Mouse (Mus musculus) heart, embryonic 12.5 days (tissue): ENCODE measurements around the gene H13. TPM values are rescaled to one million over a fixed set of nuclear protein-coding genes. Genes with fewer than 3 reads are reported as not detected.

ENCODE experiments used
- ATAC-seq: fragments of 200-750 bp; cut with Nextera tagmentation; 2 replicates; pipeline ENCODE4 v1.8.0; 2017; ENCODE audit warnings: moderate TSS enrichment, moderate library complexity; ENCODE audit not compliant: insufficient number of reproducible peaks, low FRiP score
- H3K27ac ChIP-seq: fragments of 300-500 bp; sonication (generic); 2 replicates; pipeline ENCODE4 v1.5.1; 2016; ENCODE audit warnings: mild to moderate bottlenecking, moderate library complexity; ENCODE audit not compliant: poor library complexity, severe bottlenecking
- H3K27me3 ChIP-seq: fragments of 300-500 bp; sonication (generic); replicated peaks from 2 replicates; pipeline ENCODE4 v1.6.1; 2016; ENCODE audit warnings: mild to moderate bottlenecking, moderate library complexity
- H3K36me3 ChIP-seq: fragments of 300-500 bp; sonication (generic); 2 replicates; pipeline ENCODE4 v1.6.1; 2016; ENCODE audit warnings: mild to moderate bottlenecking, moderate library complexity
- H3K4me1 ChIP-seq: fragments of 300-500 bp; sonication (generic); replicated peaks from 2 replicates; pipeline ENCODE4 v1.6.1; 2016; ENCODE audit warnings: mild to moderate bottlenecking
- H3K4me2 ChIP-seq: fragments of 300-500 bp; sonication (generic); 2 replicates; pipeline ENCODE4 v1.6.1; 2016; ENCODE audit warnings: mild to moderate bottlenecking, moderate library complexity
- H3K4me3 ChIP-seq: fragments of 300-500 bp; sonication (generic); 2 replicates; pipeline ENCODE4 v1.5.1; 2016; ENCODE audit warnings: mild to moderate bottlenecking
- H3K9ac ChIP-seq: fragments of 300-500 bp; sonication (generic); 2 replicates; pipeline ENCODE4 v1.6.1; 2016; ENCODE audit warnings: mild to moderate bottlenecking, moderate library complexity
- H3K9me3 ChIP-seq: fragments of 300-500 bp; sonication (generic); replicated peaks from 2 replicates; pipeline ENCODE4 v1.6.1; 2016; ENCODE audit warnings: mild to moderate bottlenecking, moderate library complexity
- WGBS: fragments of 180-500 bp; shearing (Covaris S2); methylation state at CpG from one replicate; pipeline ENCODE4 v1.1.7; 2016; 5-methylcytosine and 5-hydroxymethylcytosine counted together
- polyA plus RNA-seq: library from polyadenylated mRNA; unstranded; fragments of >200 nt; fragmentation: Nextera tagmentation; extraction: Ambion mirVana; gene quantifications from 2 replicates; pipeline ENCODE4 v1.2.1, GENCODE M21; 2016

H13 gene
- polyA plus RNA-seq, 1 experiment from 2014 or later = 87.5 TPM

GRCm38 (mm10) chr2:152753944-152754711, 84.9 kb downstream of the H13 start, which contains the start of gene Cox4i2:
Cox4i2 (plus strand) TSS chr2:152754173.
- H3K4me2 ChIP-seq = peak within 1 kb of the TSS; percentile 81
- H3K9me3 ChIP-seq = no peaks in the 10 kb centered on the region
- no peaks in the 10 kb centered on the region for H3K36me3 ChIP-seq
- 0 out of 2 replicates have a peak, but pooled peaks have one; percentile 20 for ATAC-seq
- peak within 1 kb of the TSS; percentile 43 for H3K4me3 ChIP-seq
- no peak within 1 kb of the TSS for H3K27ac ChIP-seq
- H3K4me1 ChIP-seq = peaks cover 28% of the 10 kb centered on the region
- peak within 1 kb of the TSS; percentile 55 for H3K9ac ChIP-seq
- H3K27me3 ChIP-seq = peaks cover 2% of the 10 kb centered on the region; the same call in 1 of the 2 replicates
- WGBS = 2% methylated on average over 30 of the region's 30 CpGs

DNA sequence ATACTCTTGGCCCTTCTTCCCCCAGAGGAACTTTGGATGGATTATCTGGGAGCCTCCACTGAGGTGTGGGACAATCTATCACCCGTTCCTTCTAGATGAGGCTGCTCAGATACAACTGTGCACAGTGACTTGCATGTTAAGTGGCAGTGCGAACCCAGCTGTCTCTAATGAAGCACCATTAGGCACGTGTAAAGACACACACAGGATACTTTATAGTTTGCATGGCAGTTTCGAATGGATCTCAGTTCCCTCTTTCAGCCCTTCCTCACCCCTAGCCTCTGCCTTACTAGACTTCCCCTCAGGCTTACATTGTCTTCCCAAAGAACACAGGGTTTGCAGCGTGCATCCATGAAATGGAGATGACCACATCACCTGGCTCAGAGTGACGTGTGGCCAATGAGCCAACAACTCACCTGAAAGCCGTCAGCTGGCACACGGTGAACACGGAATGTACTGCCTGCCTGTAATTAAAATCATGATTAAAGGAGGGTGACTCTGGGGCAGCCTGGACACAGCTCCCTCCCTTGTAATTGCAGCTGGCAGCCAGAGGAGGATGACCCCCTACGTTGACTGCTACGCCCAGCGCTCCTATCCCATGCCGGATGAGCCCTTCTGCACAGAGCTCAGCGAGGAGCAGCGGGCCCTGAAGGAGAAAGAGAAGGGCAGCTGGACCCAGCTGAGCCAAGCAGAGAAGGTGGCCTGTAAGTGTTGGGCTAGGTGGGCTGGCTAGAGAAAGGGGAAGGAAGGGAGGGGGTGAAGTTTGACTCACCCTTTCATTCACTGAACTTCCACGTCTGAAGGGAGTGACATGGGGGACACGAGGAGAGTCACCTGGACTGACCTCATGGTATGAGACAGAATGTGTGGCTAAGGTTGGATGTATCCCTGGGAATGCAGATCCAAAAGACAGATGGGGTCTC, 87.5 kb downstream of the H13 start:
- Histone ChIP-seq H3K27ac (no peak overlapping the region), H3K9ac (no peak overlapping the region), H3K4me1 (peaks cover 30% of the 10 kb centered on the region), H3K27me3 (peaks cover 2% of the 10 kb centered on the region; the same call in 1 of the 2 replicates), H3K36me3 (no peaks in the 10 kb centered on the region), H3K9me3 (no peaks in the 10 kb centered on the region), H3K4me2 (no peak overlapping the region), H3K4me3 (no peak overlapping the region)
- no peak for ATAC-seq
- 75% methylated on average over 17 of the region's 17 CpGs for WGBS

DNA sequence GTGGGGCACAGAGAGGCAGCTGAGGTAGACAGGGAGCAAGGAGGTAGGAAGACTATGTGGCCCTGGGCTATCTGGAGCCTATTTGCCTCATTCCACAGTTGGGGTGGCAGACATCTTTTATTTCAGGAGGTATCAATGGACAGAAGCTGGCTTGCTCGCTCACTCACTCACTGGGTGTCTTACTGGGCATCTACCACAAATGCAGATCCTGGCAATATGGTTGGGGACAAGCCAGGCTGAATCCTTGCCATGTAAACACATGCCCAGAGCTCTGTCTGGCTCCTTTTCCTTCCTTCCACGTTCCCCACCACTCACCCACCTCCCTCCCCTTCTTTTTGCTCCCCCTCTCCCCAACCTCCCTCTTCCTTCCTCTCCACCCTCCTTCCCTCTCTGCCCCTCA, 88.2 kb downstream of the H13 start:
- H3K36me3 ChIP-seq = no peaks in the 10 kb centered on the region
- peaks cover 30% of the 10 kb centered on the region for H3K4me1 ChIP-seq
- no peaks in the 10 kb centered on the region for H3K9me3 ChIP-seq
- H3K4me2 ChIP-seq = no peak overlapping the region
- H3K27me3 ChIP-seq = peaks cover 2% of the 10 kb centered on the region; the same call in 1 of the 2 replicates
- H3K9ac ChIP-seq = no peak overlapping the region
- H3K4me3 ChIP-seq = no peak overlapping the region
- ATAC-seq = no peak
- 66% methylated on average over 2 of the region's 2 CpGs for WGBS
- no peak overlapping the region for H3K27ac ChIP-seq

Other genes with a start within 250 kb of the H13 start
- gene Defb23, start 204.8 kb upstream of the H13 start, polyA plus RNA-seq = not detected in 2 replicates
- gene Defb20, start 192.4 kb upstream of the H13 start, polyA plus RNA-seq = not detected in 2 replicates
- not detected in 2 replicates for gene Defb22, start 179.3 kb upstream of the H13 start, polyA plus RNA-seq
- gene Defb26, start 157.8 kb upstream of the H13 start, polyA plus RNA-seq = not detected in 2 replicates
- gene Defb28, start 151.2 kb upstream of the H13 start, polyA plus RNA-seq = not detected in 2 replicates
- gene Defb29, start 129.4 kb upstream of the H13 start, polyA plus RNA-seq = not detected in 2 replicates
- not detected in 2 replicates for gene Gm17416, start 100.1 kb upstream of the H13 start, polyA plus RNA-seq
- not detected in 2 replicates for gene Defb21, start 96.7 kb upstream of the H13 start, polyA plus RNA-seq
- gene Defb19, start 89.1 kb upstream of the H13 start, polyA plus RNA-seq = 0.88 and 0.98 TPM in 2 replicates
- gene Defb45, start 70.1 kb upstream of the H13 start, polyA plus RNA-seq = not detected in 2 replicates
- gene Defb36, start 65.1 kb upstream of the H13 start, polyA plus RNA-seq = not detected in 2 replicates
- gene Defb25, start 46.4 kb upstream of the H13 start, polyA plus RNA-seq = not detected in 2 replicates
- 9.5 and 10.1 TPM in 2 replicates for gene Rem1, start 42.5 kb upstream of the H13 start, polyA plus RNA-seq
- gene Mcts2, start 17.6 kb downstream of the H13 start, polyA plus RNA-seq = 23.1 and 25.2 TPM in 2 replicates
- 87.7 and 90.9 TPM in 2 replicates for gene Id1, start 66.8 kb downstream of the H13 start, polyA plus RNA-seq
- gene Cox4i2, start 84.7 kb downstream of the H13 start, polyA plus RNA-seq = 18.9 and 20.8 TPM in 2 replicates
- gene Bcl2l1, start 162.3 kb downstream of the H13 start, polyA plus RNA-seq = 83.0 and 85.9 TPM in 2 replicates
- 65.6 and 74.1 TPM in 2 replicates for gene Tpx2, start 178.5 kb downstream of the H13 start, polyA plus RNA-seq
- gene Mylk2, start 241.9 kb downstream of the H13 start, polyA plus RNA-seq = 0.05 and 0.12 TPM in 2 replicates